Mouse (Mus musculus): ENCODE measurements around the gene Twf1. TPM values are rescaled to one million over a fixed set of nuclear protein-coding genes. Genes with fewer than 3 reads are reported as not detected.

Gene Twf1
- 134 and 142 TPM in 2 replicates for polyA plus RNA-seq (2015; fragmentation: Nextera tagmentation; extraction: Ambion mirVana)

DNA sequence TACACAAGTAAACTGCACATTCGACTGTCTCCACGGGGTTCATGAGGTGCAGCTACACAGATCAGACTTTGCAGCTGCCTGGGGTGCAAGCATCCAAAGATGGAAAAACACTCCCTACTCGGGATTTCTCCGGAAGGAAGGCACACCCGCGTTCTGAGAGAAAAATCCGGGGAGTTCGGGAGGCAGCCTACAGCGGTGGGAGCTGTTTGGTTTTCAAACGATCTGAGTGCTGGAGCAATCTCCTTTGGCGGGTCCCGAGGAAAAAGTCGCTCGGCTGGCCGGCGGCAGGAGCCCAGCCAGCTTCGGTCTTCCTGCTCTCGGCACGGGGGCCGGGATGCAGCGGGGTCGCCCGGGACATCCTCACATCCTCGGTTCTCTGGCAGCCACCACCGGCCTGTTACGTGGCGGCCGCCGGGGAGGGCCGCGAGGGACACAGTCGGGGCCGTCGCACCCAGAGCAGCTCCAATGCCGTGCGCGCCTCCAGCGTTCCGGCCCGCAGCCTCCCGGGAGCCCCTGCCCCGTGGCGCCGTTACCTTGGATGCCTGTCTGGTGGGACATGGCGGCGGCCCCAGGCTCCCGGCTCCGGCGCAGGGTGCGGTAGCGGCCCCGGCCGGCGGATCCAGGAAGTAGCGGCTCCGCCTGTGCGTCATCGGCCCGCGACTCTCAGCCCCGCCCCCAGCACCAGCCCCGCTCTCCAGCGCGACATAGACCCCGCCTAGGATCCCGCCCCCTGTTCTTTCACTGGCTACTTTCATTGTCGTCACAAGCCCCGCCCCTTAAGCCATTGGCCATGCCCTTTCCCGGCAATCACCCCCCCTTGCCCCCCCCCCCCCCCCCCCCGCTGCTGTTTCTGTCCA lies at the start of gene Twf1:
Twf1 (minus strand) TSS at position 671 of the 857 bp plus-strand sequence.
- Histone ChIP-seq H3K4me3 (ENCODE audit: low read length) (peak within 1 kb of the TSS; percentile 97), H3K4me2 (ENCODE audit: low read depth, low read length) (peak within 1 kb of the TSS; percentile 61), H3K9ac (ENCODE audit: low read depth, low read length) (peak within 1 kb of the TSS; percentile 95), H3K27me3 (replicated peaks; ENCODE audit: control insufficient read depth, insufficient read depth, low read length) (no peaks in the 10 kb centered on the region), H3K9me3 (ENCODE audit: control insufficient read depth, low read length) (no peaks in the 10 kb centered on the region), H3K4me1 (ENCODE audit: control insufficient read depth, insufficient read depth, low read length) (peaks cover 4% of the 10 kb centered on the region; the same call in 1 of the 2 replicates), H3K36me3 (ENCODE audit: control insufficient read depth, insufficient read depth, low read length) (no peaks in the 10 kb centered on the region), H3K27ac (ENCODE audit: low read length) (peak within 1 kb of the TSS; percentile 81)
- ATAC-seq, result peak; percentile 98
- WGBS, result under 1% methylated on average over 66 of the region's 70 CpGs

DNA sequence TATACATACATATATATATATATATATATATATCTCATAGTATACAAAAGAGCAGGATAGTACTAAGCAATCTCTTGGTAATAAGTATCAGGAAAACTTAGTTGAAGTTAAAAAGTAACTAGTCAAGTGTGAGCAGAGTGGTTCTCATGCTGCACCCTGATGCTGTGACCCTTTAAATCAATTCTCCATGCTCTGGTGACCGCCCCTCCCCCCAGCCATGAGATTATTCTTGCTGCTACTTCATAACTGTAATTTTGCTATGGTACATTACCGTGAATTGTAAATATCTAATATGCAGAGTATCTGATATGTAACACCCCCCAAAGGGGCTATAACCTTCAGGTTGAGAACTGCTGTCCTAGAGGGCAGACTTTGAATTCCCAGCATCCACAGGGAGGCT lies 49.4 kb upstream of the Twf1 start:
- H3K9me3 ChIP-seq (ENCODE audit: control insufficient read depth, low read length), result no peaks in the 10 kb centered on the region
- H3K27me3 ChIP-seq (replicated peaks; ENCODE audit: control insufficient read depth, insufficient read depth, low read length), result no peaks in the 10 kb centered on the region
- WGBS, result 83% methylated on average over 2 of the region's 2 CpGs
- H3K4me2 ChIP-seq (ENCODE audit: low read depth, low read length), result no peak overlapping the region
- no peaks in the 10 kb centered on the region for H3K36me3 ChIP-seq (ENCODE audit: control insufficient read depth, insufficient read depth, low read length)
- no peaks in the 10 kb centered on the region for H3K4me1 ChIP-seq (ENCODE audit: control insufficient read depth, insufficient read depth, low read length)
- H3K4me3 ChIP-seq (ENCODE audit: low read length), result no peak overlapping the region
- no peak overlapping the region for H3K27ac ChIP-seq (ENCODE audit: low read length)
- no peak overlapping the region for H3K9ac ChIP-seq (ENCODE audit: low read depth, low read length)
- ATAC-seq, result no peak

GRCm38 (mm10) chr15:94638207-94638606 lies 48.5 kb upstream of the Twf1 start:
- H3K27me3 ChIP-seq (replicated peaks; ENCODE audit: control insufficient read depth, insufficient read depth, low read length), result no peaks in the 10 kb centered on the region
- H3K4me1 ChIP-seq (ENCODE audit: control insufficient read depth, insufficient read depth, low read length), result no peaks in the 10 kb centered on the region
- 81% methylated on average over 2 of the region's 2 CpGs for WGBS
- H3K9me3 ChIP-seq (ENCODE audit: control insufficient read depth, low read length), result no peaks in the 10 kb centered on the region
- no peak overlapping the region for H3K27ac ChIP-seq (ENCODE audit: low read length)
- ATAC-seq, result no peak
- no peak overlapping the region for H3K4me2 ChIP-seq (ENCODE audit: low read depth, low read length)
- no peak overlapping the region for H3K9ac ChIP-seq (ENCODE audit: low read depth, low read length)
- H3K36me3 ChIP-seq (ENCODE audit: control insufficient read depth, insufficient read depth, low read length), result no peaks in the 10 kb centered on the region
- H3K4me3 ChIP-seq (ENCODE audit: low read length), result no peak overlapping the region

DNA sequence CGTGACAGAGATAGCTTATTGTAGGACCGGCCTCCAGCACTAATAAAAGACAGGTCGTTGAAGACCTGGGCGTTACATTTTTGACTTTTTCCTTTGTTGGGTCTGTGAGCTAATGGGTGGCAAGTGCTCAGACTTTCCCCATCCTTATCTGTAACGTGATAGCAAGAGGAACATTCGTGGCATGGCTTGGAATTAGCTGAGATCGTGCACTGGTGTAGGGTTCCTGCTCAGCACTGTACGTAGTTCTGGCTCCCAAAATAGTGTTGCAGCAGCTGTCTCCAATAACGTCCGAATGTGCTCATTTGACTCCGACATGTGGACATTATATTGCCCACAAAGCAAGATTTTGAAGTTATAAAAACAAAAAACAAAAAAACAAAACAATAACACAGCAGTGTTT lies 44.8 kb upstream of the Twf1 start:
- Histone ChIP-seq H3K4me3 (ENCODE audit: low read length) (no peak overlapping the region), H3K9ac (ENCODE audit: low read depth, low read length) (no peak overlapping the region), H3K4me2 (ENCODE audit: low read depth, low read length) (no peak overlapping the region), H3K27ac (ENCODE audit: low read length) (no peak overlapping the region), H3K9me3 (ENCODE audit: control insufficient read depth, low read length) (no peaks in the 10 kb centered on the region), H3K4me1 (ENCODE audit: control insufficient read depth, insufficient read depth, low read length) (peaks cover 4% of the 10 kb centered on the region; the same call in 1 of the 2 replicates), H3K36me3 (ENCODE audit: control insufficient read depth, insufficient read depth, low read length) (no peaks in the 10 kb centered on the region), H3K27me3 (replicated peaks; ENCODE audit: control insufficient read depth, insufficient read depth, low read length) (0 out of 2 replicates have a peak, but pooled peaks cover 2% of the 10 kb centered on the region)
- 72% methylated on average over 11 of the region's 11 CpGs for WGBS
- no peak for ATAC-seq

DNA sequence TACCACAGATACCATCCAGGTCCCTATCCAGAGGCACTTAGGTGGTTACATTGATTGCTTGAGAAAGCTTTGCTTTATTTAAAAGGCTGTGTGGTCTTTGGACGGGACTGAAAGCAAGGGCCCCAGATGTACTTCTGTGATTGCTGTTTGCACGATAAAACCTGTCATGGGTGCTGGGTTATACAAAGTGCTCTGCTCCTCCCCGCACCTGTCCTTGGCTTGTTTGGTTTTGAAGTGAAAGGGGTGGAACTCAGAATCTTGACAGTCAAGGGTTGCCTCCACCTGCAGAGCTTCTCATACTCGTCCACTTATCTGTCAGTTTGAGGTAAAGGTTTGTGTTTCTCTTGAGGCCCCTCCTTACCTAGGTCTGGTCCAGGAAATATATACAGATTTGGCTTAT lies 40.9 kb upstream of the Twf1 start:
- H3K4me1 ChIP-seq (ENCODE audit: control insufficient read depth, insufficient read depth, low read length), result peaks cover 4% of the 10 kb centered on the region; the same call in 1 of the 2 replicates
- no peak overlapping the region for H3K9ac ChIP-seq (ENCODE audit: low read depth, low read length)
- peaks cover 5% of the 10 kb centered on the region; the same call in 1 of the 2 replicates for H3K27me3 ChIP-seq (replicated peaks; ENCODE audit: control insufficient read depth, insufficient read depth, low read length)
- no peaks in the 10 kb centered on the region for H3K9me3 ChIP-seq (ENCODE audit: control insufficient read depth, low read length)
- ATAC-seq, result peak; percentile 55
- no peak overlapping the region for H3K4me2 ChIP-seq (ENCODE audit: low read depth, low read length)
- no peak overlapping the region for H3K27ac ChIP-seq (ENCODE audit: low read length)
- no peak overlapping the region for H3K4me3 ChIP-seq (ENCODE audit: low read length)
- H3K36me3 ChIP-seq (ENCODE audit: control insufficient read depth, insufficient read depth, low read length), result no peaks in the 10 kb centered on the region
- 47% methylated on average over 4 of the region's 4 CpGs for WGBS

- WGBS, result under 1% methylated on average over 53 of the region's 96 CpGs
- ATAC-seq, result peak; percentile 90
- H3K4me2 ChIP-seq (ENCODE audit: low read depth, low read length), result peak within 1 kb of the TSS; percentile 99
Measured at GRCm38 (mm10) chr15:94628830-94629601, 39.3 kb upstream of the Twf1 start, which contains the start of gene Tmem117. Gene Tmem117 (plus strand): TSS chr15:94629232.

DNA sequence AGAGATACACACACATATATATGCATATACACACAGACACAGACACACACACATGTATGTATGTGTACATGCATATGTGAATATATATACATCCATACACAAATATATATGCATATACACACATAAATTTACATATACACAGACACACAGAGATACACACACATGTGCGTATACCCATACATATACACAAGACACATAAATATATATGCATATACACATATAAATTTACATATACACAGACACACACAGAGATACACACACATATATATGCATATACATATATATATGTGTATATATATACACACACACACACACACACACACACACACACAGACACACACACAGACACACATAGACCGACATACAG lies 38.8 kb upstream of the Twf1 start:
- H3K4me3 ChIP-seq (ENCODE audit: low read length), result peak overlapping the region; percentile 65
- no peaks in the 10 kb centered on the region for H3K9me3 ChIP-seq (ENCODE audit: control insufficient read depth, low read length)
- H3K9ac ChIP-seq (ENCODE audit: low read depth, low read length), result peak overlapping the region; percentile 71
- H3K4me2 ChIP-seq (ENCODE audit: low read depth, low read length), result peak overlapping the region; percentile 99
- ATAC-seq, result no peak
- H3K27me3 ChIP-seq (replicated peaks; ENCODE audit: control insufficient read depth, insufficient read depth, low read length), result peaks cover 5% of the 10 kb centered on the region; the same call in 1 of the 2 replicates
- 48% methylated on average over 2 of the region's 2 CpGs for WGBS
- no peaks in the 10 kb centered on the region for H3K36me3 ChIP-seq (ENCODE audit: control insufficient read depth, insufficient read depth, low read length)
- no peak overlapping the region for H3K27ac ChIP-seq (ENCODE audit: low read length)
- H3K4me1 ChIP-seq (ENCODE audit: control insufficient read depth, insufficient read depth, low read length), result peaks cover 4% of the 10 kb centered on the region; the same call in 1 of the 2 replicates

More at GRCm38 (mm10) chr15:94628830-94629601, 39.3 kb upstream of the Twf1 start, which contains the start of gene Tmem117:
- Histone ChIP-seq H3K4me1 (ENCODE audit: control insufficient read depth, insufficient read depth, low read length) (peaks cover 4% of the 10 kb centered on the region; the same call in 1 of the 2 replicates), H3K27ac (ENCODE audit: low read length) (no peak within 1 kb of the TSS), H3K27me3 (replicated peaks; ENCODE audit: control insufficient read depth, insufficient read depth, low read length) (peaks cover 5% of the 10 kb centered on the region; the same call in 1 of the 2 replicates), H3K36me3 (ENCODE audit: control insufficient read depth, insufficient read depth, low read length) (no peaks in the 10 kb centered on the region), H3K9ac (ENCODE audit: low read depth, low read length) (peak within 1 kb of the TSS; percentile 71), H3K9me3 (ENCODE audit: control insufficient read depth, low read length) (no peaks in the 10 kb centered on the region), H3K4me3 (ENCODE audit: low read length) (peak within 1 kb of the TSS; percentile 65)

DNA sequence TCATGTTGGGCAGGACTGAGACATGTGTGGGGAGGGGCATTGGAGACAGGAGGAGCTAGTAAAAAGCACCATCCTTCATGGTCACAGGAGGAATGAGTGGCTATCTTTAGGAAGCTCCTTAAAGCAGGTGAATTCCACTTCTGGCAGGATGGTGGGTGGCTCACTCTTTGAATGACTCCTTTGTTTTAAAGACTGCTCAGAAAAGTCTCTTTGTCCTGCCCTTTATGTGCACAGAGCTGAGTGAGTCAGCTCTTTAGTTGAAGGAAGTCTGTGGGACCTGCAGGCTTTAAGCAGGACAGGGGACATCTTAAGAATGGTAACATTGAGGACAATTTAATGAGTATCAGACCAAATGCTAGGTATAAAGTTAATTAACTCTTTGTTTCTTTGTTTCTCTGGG lies 31.2 kb upstream of the Twf1 start:
- no peaks in the 10 kb centered on the region for H3K9me3 ChIP-seq (ENCODE audit: control insufficient read depth, low read length)
- no peak overlapping the region for H3K4me3 ChIP-seq (ENCODE audit: low read length)
- H3K27me3 ChIP-seq (replicated peaks; ENCODE audit: control insufficient read depth, insufficient read depth, low read length), result no peaks in the 10 kb centered on the region
- H3K27ac ChIP-seq (ENCODE audit: low read length), result no peak overlapping the region
- H3K4me2 ChIP-seq (ENCODE audit: low read depth, low read length), result no peak overlapping the region
- no peak overlapping the region for H3K9ac ChIP-seq (ENCODE audit: low read depth, low read length)
- no peaks in the 10 kb centered on the region for H3K36me3 ChIP-seq (ENCODE audit: control insufficient read depth, insufficient read depth, low read length)
- ATAC-seq, result no peak
- H3K4me1 ChIP-seq (ENCODE audit: control insufficient read depth, insufficient read depth, low read length), result no peaks in the 10 kb centered on the region

DNA sequence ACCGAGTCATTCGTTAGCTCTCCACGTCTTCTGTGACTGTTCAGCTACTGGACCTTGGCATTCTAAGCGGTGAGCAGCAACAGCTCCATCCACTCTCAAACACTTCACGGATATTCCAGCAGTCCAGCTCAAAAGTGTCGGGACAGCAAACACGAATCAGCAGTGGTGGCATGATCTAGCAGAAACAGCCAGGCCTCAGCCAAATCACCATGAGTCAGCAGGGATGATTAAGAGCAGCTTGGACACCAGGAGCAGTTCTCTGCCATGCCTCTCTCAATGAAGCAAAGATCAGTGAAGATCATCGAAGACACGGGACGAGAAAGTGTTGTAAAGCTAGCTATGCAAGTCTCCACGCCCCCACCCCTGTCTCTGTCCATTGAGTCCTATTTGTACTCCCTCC lies 26.3 kb upstream of the Twf1 start:
- ATAC-seq, result no peak
- no peaks in the 10 kb centered on the region for H3K36me3 ChIP-seq (ENCODE audit: control insufficient read depth, insufficient read depth, low read length)
- no peak overlapping the region for H3K4me2 ChIP-seq (ENCODE audit: low read depth, low read length)
- no peak overlapping the region for H3K27ac ChIP-seq (ENCODE audit: low read length)
- H3K4me1 ChIP-seq (ENCODE audit: control insufficient read depth, insufficient read depth, low read length), result no peaks in the 10 kb centered on the region
- H3K9me3 ChIP-seq (ENCODE audit: control insufficient read depth, low read length), result no peaks in the 10 kb centered on the region
- WGBS, result 91% methylated on average over 11 of the region's 11 CpGs
- no peak overlapping the region for H3K4me3 ChIP-seq (ENCODE audit: low read length)
- H3K9ac ChIP-seq (ENCODE audit: low read depth, low read length), result no peak overlapping the region
- H3K27me3 ChIP-seq (replicated peaks; ENCODE audit: control insufficient read depth, insufficient read depth, low read length), result no peaks in the 10 kb centered on the region
